Mouse (Mus musculus): ENCODE measurements around the gene Olfr1383. TPM values are rescaled to one million over a fixed set of nuclear protein-coding genes. Genes with fewer than 3 reads are reported as not detected.
"Not testable (repeated sequence)": the region's sequence is repeated elsewhere in the genome, so short reads cannot be mapped to it uniquely, and the experiment has no call there.

The Olfr1383 gene
- total RNA-seq (2022): 1 to 10 TPM in 1 of 4 experiments, under 1 TPM in 1, not detected in 2; 0.56 to 1.2 TPM

DNA sequence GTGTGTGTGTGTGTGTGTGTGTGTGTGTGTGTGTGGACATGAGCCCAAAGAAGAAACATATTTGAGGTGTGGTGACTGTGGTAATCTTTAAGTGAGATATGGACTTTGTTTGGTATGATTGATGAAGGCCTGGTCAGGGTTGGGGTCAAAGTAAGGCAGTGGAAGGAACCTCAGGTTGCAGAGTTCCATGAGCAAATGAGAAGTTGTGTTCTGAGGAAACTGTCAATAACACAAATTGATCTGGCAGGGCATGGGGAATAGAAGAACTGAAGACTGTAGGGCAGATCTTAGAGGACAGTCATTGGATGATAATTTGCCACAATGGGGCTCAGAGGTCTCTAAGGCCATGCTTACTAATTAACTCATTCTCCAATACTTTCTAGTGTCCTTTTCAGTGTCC is at the start of gene Olfr1383:
TSS of gene Olfr1383 (plus strand) at position 301 of the 400 bp plus-strand sequence.
- no peak for DNase-seq (ENCODE audit: low spot score in 2 of 2)

DNA sequence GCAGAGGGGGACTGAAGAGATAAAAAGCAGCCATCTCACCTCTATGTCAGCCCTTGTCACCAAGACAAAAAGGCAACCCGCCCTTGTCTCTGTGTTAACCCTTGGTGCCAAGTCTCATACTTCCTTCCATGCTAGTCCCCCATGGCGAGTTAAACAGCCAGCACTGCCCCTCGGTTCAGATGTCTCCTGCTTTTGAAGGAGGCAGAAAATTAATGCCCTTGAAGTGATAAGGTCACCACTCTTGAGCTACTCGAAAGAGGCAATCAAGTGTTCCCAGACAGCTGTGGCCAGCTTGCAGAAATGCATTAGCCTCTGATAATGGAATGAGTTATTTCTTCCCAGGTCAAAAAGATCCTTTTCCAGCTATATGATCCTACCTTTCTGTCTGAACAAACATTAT is 33.5 kb upstream of the Olfr1383 start:
- DNase-seq (ENCODE audit: low spot score in 2 of 2): no peak

DNA sequence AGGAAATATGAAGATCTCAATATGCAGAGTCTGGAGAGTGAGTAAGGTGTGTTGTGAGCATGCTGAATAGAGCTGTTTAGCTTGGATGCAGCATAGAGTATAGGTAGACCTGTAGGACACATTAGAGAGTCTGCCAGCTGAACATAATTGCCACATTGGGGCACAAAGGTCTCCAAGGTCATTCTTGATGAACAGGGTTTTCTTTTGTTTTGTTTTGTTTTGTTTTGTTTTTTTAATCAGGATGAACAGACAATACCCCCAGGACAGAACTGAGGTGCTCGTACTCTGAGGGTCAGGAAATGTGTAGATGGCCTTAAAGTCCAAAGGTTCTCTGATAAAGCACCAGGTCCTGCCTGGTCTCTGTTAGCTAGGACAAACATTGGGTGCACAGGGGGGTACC is 30.7 kb upstream of the Olfr1383 start, which contains the start of gene Olfr1385:
TSS of gene Olfr1385 (plus strand) at position 301 of the 400 bp plus-strand sequence.
- not testable (repeated sequence) for DNase-seq (ENCODE audit: low spot score in 2 of 2)

DNA sequence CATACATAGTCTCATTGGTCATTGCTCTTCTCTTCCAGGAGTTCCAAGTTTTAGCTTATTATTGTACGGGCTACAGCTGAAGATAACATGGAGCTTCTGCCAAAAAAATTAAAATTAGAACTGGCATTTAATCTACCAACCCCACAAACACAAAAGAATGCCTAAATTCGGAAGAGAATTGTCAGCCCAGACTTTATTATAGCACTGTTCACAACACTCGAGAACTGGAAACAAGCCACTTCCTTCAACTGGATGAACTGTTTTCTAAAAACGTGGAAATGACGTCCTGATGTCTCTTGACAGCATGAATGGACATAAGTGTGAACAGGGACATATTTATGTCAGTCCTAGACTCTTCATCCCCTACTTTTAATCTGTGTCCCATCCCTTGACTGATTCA is 1.4 kb upstream of the Olfr1383 start:
- no peak for DNase-seq (ENCODE audit: low spot score in 2 of 2)

DNA sequence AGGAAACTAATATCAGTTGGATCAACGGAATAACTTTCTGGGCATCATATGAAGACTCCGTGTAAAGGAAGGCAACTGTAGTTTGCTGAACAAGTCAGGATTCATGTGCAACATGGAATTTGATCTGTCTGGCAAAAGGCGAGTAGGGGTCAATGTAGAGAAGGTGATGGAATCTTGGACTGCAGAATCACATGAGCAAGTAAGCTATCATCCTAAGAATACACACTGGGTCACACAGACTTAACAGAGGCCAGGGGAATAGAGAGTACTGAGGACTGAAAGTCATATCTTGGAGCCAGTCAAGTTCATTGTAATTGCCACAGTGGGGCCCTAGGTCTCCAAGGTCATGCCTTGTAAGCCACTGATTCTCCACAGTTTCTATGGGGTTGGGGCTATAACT is 8.5 kb downstream of the Olfr1383 start, which contains the start of gene Olfr1382:
TSS of gene Olfr1382 (plus strand) at position 301 of the 400 bp plus-strand sequence.
- no peak for DNase-seq (ENCODE audit: low spot score in 2 of 2)

DNA sequence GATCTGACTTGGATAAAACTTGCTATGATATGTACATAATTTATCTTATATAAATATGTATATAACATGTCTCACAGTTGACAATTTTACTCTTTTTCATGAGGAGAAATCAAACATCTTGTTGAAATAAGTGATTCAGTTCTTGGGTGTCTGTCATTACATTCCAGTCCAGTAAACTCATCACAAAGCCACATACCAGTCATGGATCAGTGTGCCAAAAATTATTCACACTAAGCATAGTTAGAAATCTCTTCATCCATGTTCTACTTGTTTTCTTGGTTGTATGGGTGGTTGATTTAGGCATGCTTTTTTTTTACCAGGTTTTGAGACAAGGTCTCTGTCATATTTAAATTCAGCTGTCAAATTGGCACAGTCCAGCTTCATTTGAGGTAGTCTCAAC is 13.3 kb downstream of the Olfr1383 start:
- DNase-seq (ENCODE audit: low spot score in 2 of 2): no peak

DNA sequence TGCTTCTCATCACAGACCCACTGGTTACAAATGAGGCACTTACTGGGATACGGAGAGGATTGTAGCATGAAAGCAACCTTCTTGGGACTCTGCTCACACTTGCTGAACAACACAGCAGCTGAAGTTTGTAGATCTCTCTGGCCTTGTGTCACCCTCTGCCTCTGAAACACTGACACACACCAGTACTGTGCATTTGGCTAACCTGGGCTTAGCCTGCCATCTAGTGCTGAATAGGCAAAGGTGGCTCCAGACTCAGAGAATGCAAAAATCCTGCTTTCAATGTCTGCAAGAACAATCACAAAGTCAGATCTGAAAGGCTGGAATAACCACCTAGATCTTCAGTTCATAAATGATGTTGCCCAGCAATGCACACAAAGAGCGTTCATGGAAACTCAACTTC is 17.2 kb downstream of the Olfr1383 start:
- DNase-seq (ENCODE audit: low spot score in 2 of 2): peak; percentile 8 to 28

DNA sequence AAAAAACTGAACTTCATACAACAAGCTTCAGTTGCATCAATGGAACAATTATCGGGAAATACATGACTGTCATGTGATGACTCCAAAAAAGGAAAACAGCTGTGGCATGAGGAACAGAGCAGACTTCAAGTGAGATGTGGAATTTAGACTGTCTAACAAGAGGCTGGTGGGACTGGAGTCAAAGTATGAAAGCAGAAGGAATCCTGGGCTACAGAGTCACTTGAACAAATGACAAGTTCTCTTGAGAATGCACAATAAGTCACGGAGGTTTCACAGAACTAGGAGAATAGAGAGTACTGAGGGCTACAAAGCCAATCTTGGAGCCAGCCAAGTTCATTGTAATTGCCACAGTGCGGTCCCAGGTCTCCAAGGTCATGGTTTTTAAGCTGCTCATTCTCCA is 23.7 kb downstream of the Olfr1383 start, which contains the start of gene Olfr1381:
TSS of gene Olfr1381 (plus strand) at position 301 of the 400 bp plus-strand sequence.
- DNase-seq (ENCODE audit: low spot score in 2 of 2): not testable (repeated sequence)

DNA sequence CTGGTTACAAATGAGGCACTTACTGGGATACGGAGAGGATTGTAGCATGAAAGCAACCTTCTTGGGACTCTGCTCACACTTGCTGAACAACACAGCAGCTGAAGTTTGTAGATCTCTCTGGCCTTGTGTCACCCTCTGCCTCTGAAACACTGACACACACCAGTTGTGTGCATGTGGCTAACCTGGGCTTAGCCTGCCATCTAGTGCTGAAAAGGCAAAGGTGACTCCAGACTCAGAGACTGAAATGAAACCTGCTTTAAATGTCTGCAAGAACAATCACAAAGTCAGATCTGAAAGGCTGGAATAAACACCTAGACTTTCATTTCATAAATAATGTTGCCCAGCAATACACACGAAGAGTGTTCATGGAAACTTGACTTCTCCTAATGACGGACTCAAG is 34.6 kb downstream of the Olfr1383 start:
- DNase-seq (ENCODE audit: low spot score in 2 of 2): not testable (repeated sequence)

DNA sequence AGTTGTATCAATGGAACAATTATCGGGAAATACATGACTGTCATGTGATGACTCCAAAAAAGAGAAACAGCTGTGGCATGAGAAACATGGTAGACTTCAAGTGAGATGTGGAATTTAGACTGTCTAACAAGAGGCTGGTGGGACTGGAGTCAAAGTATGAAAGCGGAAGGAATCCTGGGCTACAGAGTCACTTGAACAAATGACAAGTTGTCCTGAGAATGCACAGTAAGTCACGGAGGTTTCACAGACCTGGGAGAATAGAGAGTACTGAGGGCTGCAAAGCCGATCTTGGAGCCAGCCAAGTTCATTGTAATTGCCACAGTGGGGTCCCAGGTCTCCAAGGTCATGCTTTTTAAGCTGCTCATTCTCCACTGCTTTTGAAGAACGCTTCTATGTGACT is 37.1 kb downstream of the Olfr1383 start, which contains the start of gene Olfr1380:
TSS of gene Olfr1380 (plus strand) at position 301 of the 400 bp plus-strand sequence.
- not testable (repeated sequence) for DNase-seq (ENCODE audit: low spot score in 2 of 2)

DNA sequence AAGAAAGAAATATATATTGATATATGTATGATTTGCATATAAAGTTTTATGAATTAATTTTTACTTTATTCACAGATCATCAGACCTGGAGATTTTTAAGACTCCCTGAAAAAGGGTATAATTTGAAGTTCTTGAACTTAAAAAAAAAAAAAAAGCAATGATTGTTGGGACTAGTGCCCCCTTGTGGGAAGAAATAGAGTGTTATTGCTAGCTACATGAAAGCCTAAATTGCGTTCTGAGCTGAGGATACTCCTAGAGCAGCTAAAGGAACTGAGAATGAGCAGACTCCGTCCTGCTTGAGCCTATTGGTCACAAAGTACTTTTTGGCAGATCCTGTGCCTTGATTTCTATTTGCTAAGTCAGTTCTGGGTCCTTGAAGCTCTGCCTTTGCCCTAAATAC is 55.6 kb downstream of the Olfr1383 start:
- not testable (repeated sequence) for DNase-seq (ENCODE audit: low spot score in 2 of 2)

Other genes with a start within 250 kb of the Olfr1383 start
- not detected for gene Olfr1393, start 241.3 kb upstream of the Olfr1383 start, total RNA-seq (2022)
- gene Olfr1392, start 234.4 kb upstream of the Olfr1383 start, total RNA-seq (2022): not detected
- gene Olfr10, start 214.9 kb upstream of the Olfr1383 start, total RNA-seq (2022): not detected
- gene Olfr1391, start 196.9 kb upstream of the Olfr1383 start, total RNA-seq (2022): not detected
- gene Olfr1390, start 184.5 kb upstream of the Olfr1383 start, total RNA-seq (2022): not detected
- not detected for gene Olfr1389, start 96.6 kb upstream of the Olfr1383 start, total RNA-seq (2022)
- under 1 TPM; 0.25 to 0.41 (median 0.31) TPM for gene Olfr1388, start 83.0 kb upstream of the Olfr1383 start, total RNA-seq (2022)
- not detected for gene Olfr1387, start 64.3 kb upstream of the Olfr1383 start, total RNA-seq (2022)
- not detected for gene Olfr1386, start 54.6 kb upstream of the Olfr1383 start, total RNA-seq (2022)
- under 1 TPM in 2 of 4 experiments, not detected in 2; 0.11 to 0.18 TPM for gene Olfr1385, start 30.6 kb upstream of the Olfr1383 start, total RNA-seq (2022)
- not detected for gene Olfr1384, start 12.9 kb upstream of the Olfr1383 start, total RNA-seq (2022)
- gene Olfr1382, start 8.6 kb downstream of the Olfr1383 start, total RNA-seq (2022): not detected
- not detected for gene Olfr1381, start 23.8 kb downstream of the Olfr1383 start, total RNA-seq (2022)
- not detected for gene Olfr1380, start 37.2 kb downstream of the Olfr1383 start, total RNA-seq (2022)
- gene Flt4, start 89.6 kb downstream of the Olfr1383 start, total RNA-seq (2022): 1 to 10 TPM; 1.9 to 2.8 (median 2.3) TPM
- not detected for gene Scgb3a1, start 144.0 kb downstream of the Olfr1383 start, total RNA-seq (2022)
- gene Cnot6, start 193.1 kb downstream of the Olfr1383 start, total RNA-seq (2022): 10 to 100 TPM; 39.8 to 53.9 (median 46.8) TPM